Mouse (Mus musculus) effector memory CD4-positive, alpha-beta T cell, adult 7 months (primary cell): ENCODE results near the gene Faf1. TPM values are rescaled to one million over a fixed set of nuclear protein-coding genes. Genes with fewer than 3 reads are reported as not detected.

Source experiments
- polyA plus RNA-seq: library from polyadenylated mRNA; unstranded; fragments of 100-300 nt; shearing (Covaris generic); gene quantifications from one replicate; pipeline ENCODE4 v1.2.1, GENCODE M21; 2017

Faf1 gene
- polyA plus RNA-seq, result 39.2 TPM

DNA sequence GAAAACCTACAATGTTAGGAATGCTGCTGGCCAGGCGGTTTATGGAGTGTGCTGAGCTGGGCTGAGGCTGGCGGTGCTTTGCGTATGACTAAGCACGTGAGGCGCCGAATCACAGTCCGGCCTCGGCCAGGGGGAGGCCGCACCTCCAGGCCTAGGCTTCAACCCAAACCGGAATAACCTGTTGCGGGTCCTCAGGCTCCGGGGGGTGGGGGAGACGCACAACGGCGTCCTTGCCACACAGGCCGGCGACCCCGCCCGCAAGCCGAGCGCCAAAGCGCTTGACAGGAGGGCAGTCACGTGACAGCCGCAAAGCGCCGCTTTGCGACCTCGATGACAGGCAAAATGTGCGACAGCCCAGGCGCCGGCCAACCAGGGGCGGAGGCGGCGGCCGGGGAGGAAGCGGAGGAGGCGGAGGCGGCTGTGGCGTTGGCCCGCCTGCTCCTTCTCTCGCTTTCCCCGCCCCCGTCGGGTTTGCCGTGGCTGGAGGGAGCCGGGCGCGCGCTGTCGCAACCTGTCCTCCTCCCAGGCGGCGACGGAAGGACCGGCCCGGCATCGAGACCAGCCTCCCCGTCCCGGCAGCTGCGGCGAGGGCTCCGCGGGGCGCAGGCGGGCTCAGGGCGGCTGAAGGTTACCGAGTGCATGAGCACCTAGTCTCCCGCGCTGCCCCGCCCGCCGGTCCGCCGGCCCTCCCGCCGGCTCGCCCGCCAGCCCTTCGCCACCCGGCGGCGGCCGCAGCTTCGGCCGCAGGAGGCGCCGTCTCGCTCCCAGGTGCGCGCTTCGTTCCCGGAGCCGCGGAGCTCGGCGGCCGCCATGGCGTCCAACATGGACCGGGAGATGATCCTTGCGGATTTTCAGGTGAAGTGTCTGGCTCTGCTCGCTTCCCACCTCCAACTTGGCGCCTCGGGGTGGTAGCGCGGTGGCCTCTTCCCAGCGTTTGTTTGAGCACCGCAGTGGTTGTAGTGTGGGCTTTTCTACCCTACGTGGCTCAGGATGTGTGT lies at the start of gene Faf1:
TSS of gene Faf1 (plus strand) at position 371 of the 998 bp plus-strand sequence.

DNA sequence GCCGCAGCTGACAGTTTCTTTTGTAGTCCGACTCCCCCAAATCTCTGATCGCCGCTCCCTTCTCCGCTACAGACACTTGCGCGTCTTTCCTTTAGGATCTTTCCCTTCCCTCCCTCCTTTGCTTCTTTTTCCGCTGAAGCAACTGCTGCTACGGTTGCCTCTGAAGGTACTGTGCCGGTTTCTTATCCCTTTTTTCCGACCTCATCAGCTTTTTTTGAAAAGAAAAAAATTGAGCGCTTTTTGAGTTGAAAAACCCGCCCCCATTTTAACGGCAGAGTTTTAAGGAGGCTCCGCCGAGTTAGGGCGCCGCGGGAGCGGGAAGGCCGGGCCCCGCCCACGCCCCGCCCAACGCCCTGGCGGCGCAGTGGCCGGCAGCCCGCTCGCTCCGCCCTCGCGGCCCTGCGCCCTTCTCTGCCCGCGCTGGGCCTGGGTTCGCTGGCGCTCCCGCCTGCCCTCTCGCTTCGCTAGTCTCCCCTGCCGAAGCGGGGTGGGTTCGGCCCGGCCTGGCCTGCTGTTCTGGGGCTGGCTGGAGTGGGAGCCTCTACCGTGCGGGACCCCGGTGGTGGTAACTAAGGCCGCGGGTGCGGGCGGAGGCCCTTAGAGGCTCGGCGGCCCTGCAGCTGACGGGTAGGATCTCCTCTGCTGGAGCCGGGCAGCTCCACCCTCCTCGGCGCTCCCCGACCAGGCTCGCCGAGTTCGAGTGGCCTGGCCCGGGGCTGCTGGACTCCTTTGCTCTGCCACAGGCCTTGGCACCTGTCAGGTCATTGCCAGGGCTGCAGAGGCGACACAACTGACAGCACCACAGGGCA lies 9.7 kb upstream of the Faf1 start, which contains the start of gene Cdkn2c:
TSS of gene Cdkn2c (minus strand) at position 729 of the 809 bp plus-strand sequence.

DNA sequence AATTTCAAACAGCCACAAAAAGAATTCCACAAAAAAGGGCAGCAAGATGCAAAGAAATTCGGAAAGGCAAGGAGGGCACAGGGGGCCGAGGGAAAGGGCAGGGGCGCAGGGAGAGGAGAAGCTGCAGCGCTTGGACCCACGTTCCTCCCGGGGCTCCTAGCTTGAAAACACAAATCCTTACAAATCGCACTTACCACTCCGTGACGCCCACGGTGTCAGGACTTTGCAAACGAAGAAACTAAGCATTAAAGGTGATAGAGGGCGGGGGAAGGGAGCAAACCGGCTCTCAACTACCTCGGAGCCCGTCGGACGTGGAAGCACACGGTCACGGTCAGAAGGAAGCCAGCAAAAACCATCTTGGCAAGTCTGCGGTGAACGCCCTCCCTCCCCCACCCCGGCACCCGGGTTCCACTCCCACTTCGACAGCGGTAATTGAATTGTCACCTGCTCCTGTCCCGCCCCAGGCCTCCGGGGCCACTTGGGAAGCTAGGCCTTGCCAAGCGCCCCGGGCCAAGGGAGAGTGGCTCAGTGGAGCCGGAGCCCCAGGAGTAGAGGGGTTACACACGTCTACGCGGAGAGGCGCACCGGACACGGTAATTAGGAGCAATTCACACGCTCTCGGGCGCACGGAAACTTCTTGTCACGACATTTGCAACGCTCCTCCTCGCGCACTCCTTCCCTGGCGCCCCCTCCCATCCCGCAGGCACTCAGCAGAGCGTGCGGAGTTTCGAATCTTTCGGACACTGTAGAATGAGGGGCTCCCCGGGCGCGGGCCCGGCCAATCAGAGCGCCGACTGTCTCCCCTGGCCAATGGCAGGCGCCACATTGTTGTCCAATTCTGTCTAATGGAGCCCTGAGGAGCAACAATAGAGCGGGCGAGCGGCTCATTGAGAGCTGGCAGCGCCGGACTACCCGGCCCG lies 301.0 kb downstream of the Faf1 start, which contains the start of gene Dmrta2:
TSS of gene Dmrta2 (plus strand) at position 906 of the 920 bp plus-strand sequence.

Other genes with a start within 250 kb of the Faf1 start
- gene Rnf11, start 191.9 kb upstream of the Faf1 start, polyA plus RNA-seq, result 62.1 TPM
- gene 4930522H14Rik, start 145.3 kb upstream of the Faf1 start, polyA plus RNA-seq, result not detected
- gene Cdkn2c, start 9.4 kb upstream of the Faf1 start, polyA plus RNA-seq, result 5.9 TPM